In the genomic region with DNA sequence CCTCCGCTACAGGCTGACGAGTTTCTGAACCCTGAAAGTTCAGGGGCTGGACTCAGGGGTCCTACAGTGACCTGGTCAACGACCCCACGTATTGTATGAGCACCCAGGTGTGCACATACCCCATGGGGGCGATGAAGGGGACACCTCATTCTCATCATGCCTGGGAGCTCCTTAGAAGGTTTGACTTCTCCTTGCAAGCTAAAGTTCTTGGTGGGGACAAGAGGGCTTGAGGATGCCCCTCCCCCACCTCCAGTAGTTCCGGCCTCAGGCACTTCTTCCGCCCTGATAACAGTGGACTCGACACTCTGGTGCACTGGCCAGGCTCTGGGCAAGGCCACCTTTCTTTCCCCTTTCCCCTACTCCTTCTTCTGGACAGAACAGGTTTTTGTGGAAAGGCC, we compare ENCODE assay signal across 7 mouse cellular contexts. TPM values are rescaled to one million over a fixed set of nuclear protein-coding genes. Genes with fewer than 3 reads are reported as not detected.
A peak's percentile ranks its signal among the peaks of the same experiment; 100 is the strongest.
DNase-seq lines count a peak whose midpoint lies in the region; ATAC-seq and TF ChIP-seq lines count a peak whose summit lies in the region.

No protein-coding gene starts in this region.

- H3K36me3 ChIP-seq in C2C12 (ENCODE audit: control insufficient read depth, insufficient read depth) = no peaks in the 10 kb centered on the region
- H3K36me3 ChIP-seq in forebrain, embryonic 13.5 days (ENCODE audit: poor library complexity, severe bottlenecking) = peaks cover 5% of the 10 kb centered on the region; the same call in 1 of the 2 replicates
- H3K36me3 ChIP-seq in limb, embryonic 13.5 days = no peaks in the 10 kb centered on the region; the same call in 1 of the 2 replicates
- no peaks in the 10 kb centered on the region for H3K36me3 ChIP-seq in midbrain, embryonic 12.5 days

- peak overlapping the region; percentile 55 for H3ac ChIP-seq in C2C12 (ENCODE audit: control insufficient read depth, insufficient read length, low read depth)

- H3K27me3 ChIP-seq in C2C12 (ENCODE audit: control insufficient read depth, insufficient read depth, insufficient read length) = peaks cover 15% of the 10 kb centered on the region
- peaks cover 15% of the 10 kb centered on the region for H3K27me3 ChIP-seq in forebrain, embryonic 13.5 days
- peaks cover 29% of the 10 kb centered on the region for H3K27me3 ChIP-seq in limb, embryonic 13.5 days
- H3K27me3 ChIP-seq in midbrain, embryonic 12.5 days = peaks cover 25% of the 10 kb centered on the region

- H3K4me1 ChIP-seq in forebrain, embryonic 13.5 days = peaks cover 5% of the 10 kb centered on the region; the same call in 1 of the 2 replicates
- peaks cover 12% of the 10 kb centered on the region; the same call in 1 of the 2 replicates for H3K4me1 ChIP-seq in limb, embryonic 13.5 days
- H3K4me1 ChIP-seq in midbrain, embryonic 12.5 days = peaks cover 9% of the 10 kb centered on the region; the same call in 1 of the 2 replicates

- 22% methylated on average over 8 of the region's 8 CpGs for WGBS in forebrain, embryonic 13.5 days
- 28% methylated on average over 8 of the region's 8 CpGs for WGBS in limb, embryonic 13.5 days
- 22% methylated on average over 8 of the region's 8 CpGs for WGBS in midbrain, embryonic 12.5 days

- TF ChIP-seq CTCF in C2C12 (IDR thresholded peaks at IDR 0.05; ENCODE audit: control insufficient read depth, insufficient read depth, insufficient read length) = no peak

- H3K4me2 ChIP-seq in forebrain, embryonic 13.5 days = peak overlapping the region; percentile 74
- H3K4me2 ChIP-seq in limb, embryonic 13.5 days (replicated peaks) = peak overlapping the region; percentile 85
- peak overlapping the region; percentile 73 for H3K4me2 ChIP-seq in midbrain, embryonic 12.5 days (replicated peaks)

- no peaks in the 10 kb centered on the region for H3K9me3 ChIP-seq in forebrain, embryonic 13.5 days (replicated peaks)
- H3K9me3 ChIP-seq in limb, embryonic 13.5 days = no peaks in the 10 kb centered on the region
- H3K9me3 ChIP-seq in midbrain, embryonic 12.5 days = no peaks in the 10 kb centered on the region

- peak; percentile 75 for DNase-seq in A20 (ENCODE audit: low read depth, low spot score)
- no peak for DNase-seq in layer of hippocampus, adult 18-20 months (ENCODE audit: low spot score in 2 of 2)
- no peak for DNase-seq in adrenal gland, postnatal 4 days (ENCODE audit: low spot score in 2 of 2)

- H3K4me3 ChIP-seq in C2C12 (ENCODE audit: insufficient read depth, poor library complexity, severe bottlenecking) = peak overlapping the region; percentile 34
- peak overlapping the region; percentile 53 for H3K4me3 ChIP-seq in forebrain, embryonic 13.5 days
- H3K4me3 ChIP-seq in limb, embryonic 13.5 days = peak overlapping the region; percentile 53
- H3K4me3 ChIP-seq in midbrain, embryonic 12.5 days = peak overlapping the region; percentile 48

- H3K79me3 ChIP-seq in C2C12 (ENCODE audit: low read depth) = no peaks in the 10 kb centered on the region

- H3K9ac ChIP-seq in forebrain, embryonic 13.5 days = peak overlapping the region; percentile 65; the same call in 1 of the 2 replicates
- peak overlapping the region; percentile 48 for H3K9ac ChIP-seq in limb, embryonic 13.5 days
- peak overlapping the region; percentile 29; the same call in 1 of the 2 replicates for H3K9ac ChIP-seq in midbrain, embryonic 12.5 days (replicated peaks)

- no peak for ATAC-seq in forebrain, embryonic 13.5 days
- no peak for ATAC-seq in limb, embryonic 13.5 days (ENCODE audit: low FRiP score, low read depth)
- ATAC-seq in midbrain, embryonic 12.5 days (ENCODE audit: low FRiP score, low read depth) = no peak; the same call in 1 of the 2 replicates

- no peaks in the 10 kb centered on the region for H3K79me2 ChIP-seq in C2C12 (ENCODE audit: control insufficient read depth, insufficient read depth)

- H3K27ac ChIP-seq in forebrain, embryonic 13.5 days = no peak overlapping the region
- no peak overlapping the region for H3K27ac ChIP-seq in limb, embryonic 13.5 days
- H3K27ac ChIP-seq in midbrain, embryonic 12.5 days (replicated peaks) = no peak overlapping the region

TF ChIP-seq in C2C12, 6 proteins besides CTCF, POLR2A, EP300 and RAD21:
- TF ChIP-seq MYOD1 (IDR thresholded peaks at IDR 0.05; ENCODE audit: control insufficient read depth, insufficient read length, low read depth) = no peak
- no peak for TF ChIP-seq CEBPB (IDR thresholded peaks at IDR 0.05; ENCODE audit: low read depth)
- no peak for TF ChIP-seq FOSL1 (IDR thresholded peaks at IDR 0.05; ENCODE audit: insufficient read depth, low read length, poor library complexity, severe bottlenecking)
- no peak for TF ChIP-seq MYOG (IDR thresholded peaks at IDR 0.05; ENCODE audit: control insufficient read depth, extremely low read depth, insufficient read length)
- TF ChIP-seq MAX (IDR thresholded peaks at IDR 0.05) = no peak
- no peak for TF ChIP-seq USF1 (IDR thresholded peaks at IDR 0.05; ENCODE audit: low read depth)
TF ChIP-seq in C2C12: peak in this region for 0.

RNA-seq across cellular contexts. Expression of a gene that starts 0.7 kb away (rescaled TPM):
- polyA plus RNA-seq in C2C12 (2012; fragmentation: generic; extraction: Trizol) = 8.9 TPM
- 35.7 and 40.1 TPM in 2 replicates for polyA plus RNA-seq in forebrain, embryonic 13.5 days (2015; fragmentation: Nextera tagmentation; extraction: Ambion mirVana)
- polyA plus RNA-seq in limb, embryonic 13.5 days (2015; fragmentation: Nextera tagmentation; extraction: Ambion mirVana) = 27.1 TPM in 2 replicates
- 19.5 and 19.8 TPM in 2 replicates for polyA plus RNA-seq in midbrain, embryonic 12.5 days (2016; fragmentation: Nextera tagmentation; extraction: Ambion mirVana)
- total RNA-seq in layer of hippocampus, adult 18-20 months (2021) = 10 to 100 TPM; 43.6 to 52.5 TPM
- 100 to 1,000 TPM; 107 to 136 TPM for total RNA-seq in adrenal gland, postnatal 4 days (2021)

RNA-seq across cellular contexts. Expression of a gene that starts 6.1 kb away (rescaled TPM):
- 0.70 TPM for polyA plus RNA-seq in C2C12 (2012; fragmentation: generic; extraction: Trizol)
- 0.17 and 0.35 TPM in 2 replicates for polyA plus RNA-seq in forebrain, embryonic 13.5 days (2015; fragmentation: Nextera tagmentation; extraction: Ambion mirVana)
- polyA plus RNA-seq in limb, embryonic 13.5 days (2015; fragmentation: Nextera tagmentation; extraction: Ambion mirVana) = 0.33 TPM in 1 of 2 replicates, not detected in the other
- 0.14 TPM in 1 of 2 replicates, not detected in the other for polyA plus RNA-seq in midbrain, embryonic 12.5 days (2016; fragmentation: Nextera tagmentation; extraction: Ambion mirVana)
- under 1 TPM in 1 of 2 experiments, not detected in 1; 0.92 TPM for total RNA-seq in layer of hippocampus, adult 18-20 months (2021)
- not detected for total RNA-seq in adrenal gland, postnatal 4 days (2021)

RNA-seq across cellular contexts. Expression of a gene that starts 10.1 kb away (rescaled TPM):
- 55.4 TPM for polyA plus RNA-seq in C2C12 (2012; fragmentation: generic; extraction: Trizol)
- polyA plus RNA-seq in forebrain, embryonic 13.5 days (2015; fragmentation: Nextera tagmentation; extraction: Ambion mirVana) = 113 and 138 TPM in 2 replicates
- polyA plus RNA-seq in limb, embryonic 13.5 days (2015; fragmentation: Nextera tagmentation; extraction: Ambion mirVana) = 97.7 and 99.1 TPM in 2 replicates
- polyA plus RNA-seq in midbrain, embryonic 12.5 days (2016; fragmentation: Nextera tagmentation; extraction: Ambion mirVana) = 109 and 124 TPM in 2 replicates
- total RNA-seq in layer of hippocampus, adult 18-20 months (2021) = 10 to 100 TPM; 80.9 to 84.3 TPM
- 10 to 100 TPM; 90.1 to 98.4 TPM for total RNA-seq in adrenal gland, postnatal 4 days (2021)

RNA-seq across cellular contexts. Expression of a gene that starts 10.4 kb away (rescaled TPM):
- 38.2 TPM for polyA plus RNA-seq in C2C12 (2012; fragmentation: generic; extraction: Trizol)
- 64.0 and 72.5 TPM in 2 replicates for polyA plus RNA-seq in forebrain, embryonic 13.5 days (2015; fragmentation: Nextera tagmentation; extraction: Ambion mirVana)
- polyA plus RNA-seq in limb, embryonic 13.5 days (2015; fragmentation: Nextera tagmentation; extraction: Ambion mirVana) = 60.9 and 61.1 TPM in 2 replicates
- 62.8 and 65.2 TPM in 2 replicates for polyA plus RNA-seq in midbrain, embryonic 12.5 days (2016; fragmentation: Nextera tagmentation; extraction: Ambion mirVana)
- total RNA-seq in layer of hippocampus, adult 18-20 months (2021) = 10 to 100 TPM; 39.6 to 41.2 TPM
- 10 to 100 TPM; 48.2 to 48.8 TPM for total RNA-seq in adrenal gland, postnatal 4 days (2021)

RNA-seq across cellular contexts. Expression of a gene that starts 24.1 kb away (rescaled TPM):
- not detected for polyA plus RNA-seq in C2C12 (2012; fragmentation: generic; extraction: Trizol)
- 0.31 and 0.64 TPM in 2 replicates for polyA plus RNA-seq in forebrain, embryonic 13.5 days (2015; fragmentation: Nextera tagmentation; extraction: Ambion mirVana)
- 0.17 TPM in 1 of 2 replicates, not detected in the other for polyA plus RNA-seq in limb, embryonic 13.5 days (2015; fragmentation: Nextera tagmentation; extraction: Ambion mirVana)
- polyA plus RNA-seq in midbrain, embryonic 12.5 days (2016; fragmentation: Nextera tagmentation; extraction: Ambion mirVana) = 0.54 TPM in 1 of 2 replicates, not detected in the other
- total RNA-seq in layer of hippocampus, adult 18-20 months (2021) = under 1 TPM; 0.74 to 0.79 TPM
- 1 to 10 TPM; 1.3 to 1.7 TPM for total RNA-seq in adrenal gland, postnatal 4 days (2021)
